Mouse (Mus musculus) kidney, embryonic 15.5 days (tissue): ENCODE results near the gene Edem3. TPM values are rescaled to one million over a fixed set of nuclear protein-coding genes. Genes with fewer than 3 reads are reported as not detected.
"Not testable (repeated sequence)": the region's sequence is repeated elsewhere in the genome, so short reads cannot be mapped to it uniquely, and the experiment has no call there.

ENCODE experiments used
- ATAC-seq: fragments of 200-750 bp; cut with Nextera tagmentation; replicated peaks from 2 replicates; pipeline ENCODE4 v1.8.0; 2017; ENCODE audit warnings: moderate TSS enrichment; ENCODE audit not compliant: low FRiP score
- H3K27ac ChIP-seq: fragments of 300-500 bp; sonication (generic); 2 replicates; pipeline ENCODE4 v1.5.1; 2015; ENCODE audit warnings: mild to moderate bottlenecking, inconsistent platforms
- H3K27me3 ChIP-seq: fragments of 300-500 bp; sonication (generic); 2 replicates; pipeline ENCODE4 v1.6.1; 2015; ENCODE audit warnings: inconsistent platforms
- H3K36me3 ChIP-seq: fragments of 300-500 bp; sonication (generic); 2 replicates; pipeline ENCODE4 v1.6.1; 2015; ENCODE audit warnings: inconsistent platforms
- H3K4me1 ChIP-seq: fragments of 300-500 bp; sonication (generic); 2 replicates; pipeline ENCODE4 v1.6.1; 2015; ENCODE audit warnings: inconsistent platforms
- H3K4me2 ChIP-seq: fragments of 300-500 bp; sonication (generic); 2 replicates; pipeline ENCODE4 v1.6.1; 2015; ENCODE audit warnings: moderate library complexity, mild to moderate bottlenecking, inconsistent platforms
- H3K4me3 ChIP-seq: fragments of 300-500 bp; sonication (generic); replicated peaks from 2 replicates; pipeline ENCODE4 v1.5.1; 2015; ENCODE audit warnings: mild to moderate bottlenecking, inconsistent platforms
- H3K9ac ChIP-seq: fragments of 300-500 bp; sonication (generic); 2 replicates; pipeline ENCODE4 v1.6.1; 2015; ENCODE audit warnings: mild to moderate bottlenecking, inconsistent platforms
- H3K9me3 ChIP-seq: fragments of 300-500 bp; sonication (generic); replicated peaks from 2 replicates; pipeline ENCODE4 v1.6.1; 2016; ENCODE audit warnings: inconsistent platforms
- WGBS: fragments of 180-500 bp; shearing (Covaris S2); methylation state at CpG from one replicate; pipeline ENCODE4 v1.1.7; 2015; ENCODE audit warnings: mixed read lengths; 5-methylcytosine and 5-hydroxymethylcytosine counted together
- polyA plus RNA-seq: library from polyadenylated mRNA; unstranded; fragments of >200 nt; fragmentation: Nextera tagmentation; extraction: Ambion mirVana; gene quantifications from 2 replicates; pipeline ENCODE4 v1.2.1, GENCODE M21; 2015

Edem3 gene
- polyA plus RNA-seq, 1 experiment from 2014 or later, result 15.7 TPM

DNA sequence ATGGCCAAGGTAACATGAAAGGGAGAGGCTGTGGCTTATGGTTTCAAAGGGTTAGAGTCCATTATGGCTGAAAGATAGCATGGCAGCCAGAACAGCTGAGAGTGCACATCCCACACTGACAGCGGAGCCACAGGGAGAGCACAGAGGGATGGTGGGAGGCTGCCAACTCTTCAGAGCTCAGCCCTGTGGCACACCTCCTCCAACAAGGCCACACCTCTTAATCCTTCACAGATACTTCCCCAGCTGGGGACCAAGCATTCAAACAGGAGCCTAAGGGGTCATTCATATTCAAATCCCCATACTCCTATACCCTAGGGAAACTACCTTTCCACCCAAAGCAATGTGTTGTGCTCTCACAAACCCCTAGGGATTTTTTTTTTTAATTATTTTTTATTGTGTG, 23.4 kb downstream of the Edem3 start:
- 79% methylated on average over 1 of the region's 1 CpGs for WGBS
- Histone ChIP-seq H3K9ac (no peak overlapping the region), H3K9me3 (no peaks in the 10 kb centered on the region), H3K4me1 (no peaks in the 10 kb centered on the region), H3K36me3 (peaks cover 67% of the 10 kb centered on the region), H3K27me3 (no peaks in the 10 kb centered on the region), H3K27ac (no peak overlapping the region), H3K4me3 (no peak overlapping the region), H3K4me2 (no peak overlapping the region)
- no peak for ATAC-seq

DNA sequence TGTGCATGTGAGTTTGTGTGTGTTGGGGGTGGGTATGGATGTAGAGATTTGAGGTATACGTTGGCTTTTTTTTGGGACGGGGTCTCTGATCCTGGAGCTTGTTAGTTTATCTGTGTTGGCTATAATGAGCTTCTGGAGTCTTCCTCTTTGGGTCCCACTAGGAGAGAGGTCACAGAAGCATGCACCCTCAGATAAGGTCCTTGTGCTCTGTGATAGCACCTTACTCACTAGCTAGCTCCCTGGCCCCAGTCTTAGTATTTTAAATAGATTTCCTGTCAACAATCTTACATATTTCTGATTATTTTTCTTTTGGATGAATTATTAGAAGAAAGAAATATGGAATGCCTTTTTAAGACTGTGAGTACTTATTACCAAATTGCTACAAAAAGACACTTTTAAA, 24.1 kb downstream of the Edem3 start:
- H3K4me3 ChIP-seq, result no peak overlapping the region
- H3K9me3 ChIP-seq, result no peaks in the 10 kb centered on the region
- H3K4me1 ChIP-seq, result no peaks in the 10 kb centered on the region
- 90% methylated on average over 2 of the region's 2 CpGs for WGBS
- no peak overlapping the region for H3K27ac ChIP-seq
- no peak for ATAC-seq
- H3K4me2 ChIP-seq, result no peak overlapping the region
- peaks cover 61% of the 10 kb centered on the region for H3K36me3 ChIP-seq
- no peaks in the 10 kb centered on the region for H3K27me3 ChIP-seq
- no peak overlapping the region for H3K9ac ChIP-seq

DNA sequence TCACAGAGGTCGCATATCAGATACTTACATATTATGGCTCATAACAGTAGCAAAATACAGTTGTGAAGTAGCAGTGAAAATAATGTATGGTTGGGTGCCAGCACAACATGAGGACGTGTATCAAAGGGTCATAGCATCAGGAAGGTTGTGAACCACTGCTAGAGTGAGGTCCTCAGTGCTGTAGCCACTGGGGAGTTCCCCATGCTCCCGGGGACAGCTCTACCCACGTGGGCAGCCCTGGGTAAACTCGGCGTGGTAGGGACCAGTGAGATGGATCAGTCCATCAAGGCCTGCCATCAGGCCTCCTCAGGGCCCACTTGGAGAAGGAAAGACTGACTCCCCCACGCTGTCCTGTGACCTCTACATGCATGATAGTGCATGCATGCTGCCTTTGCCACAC, 26.3 kb downstream of the Edem3 start:
- Histone ChIP-seq H3K36me3 (peaks cover 66% of the 10 kb centered on the region), H3K4me3 (no peak overlapping the region), H3K9me3 (no peaks in the 10 kb centered on the region), H3K9ac (no peak overlapping the region), H3K4me1 (no peaks in the 10 kb centered on the region), H3K4me2 (no peak overlapping the region), H3K27ac (no peak overlapping the region), H3K27me3 (no peaks in the 10 kb centered on the region)
- ATAC-seq, result no peak
- WGBS, result 79% methylated on average over 7 of the region's 7 CpGs

DNA sequence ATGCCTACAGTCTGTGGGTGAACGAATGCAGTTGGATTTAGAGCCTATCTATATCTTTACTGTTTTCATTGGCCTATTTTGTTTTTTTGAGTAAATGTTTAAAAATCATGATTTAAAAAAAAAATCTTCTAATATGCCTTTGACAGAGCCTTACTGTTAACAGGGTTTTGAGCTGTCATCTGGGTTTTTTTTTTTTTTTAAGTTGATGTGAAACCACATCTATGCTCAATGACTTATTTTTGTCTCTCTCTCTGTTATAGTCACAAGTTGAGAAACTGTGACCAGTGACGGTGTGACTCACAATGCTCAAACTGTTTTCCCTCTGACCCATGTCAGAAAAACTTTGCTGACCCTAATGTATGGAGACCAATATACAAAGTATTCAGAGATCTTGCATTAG, 28.2 kb downstream of the Edem3 start:
- no peaks in the 10 kb centered on the region for H3K9me3 ChIP-seq
- H3K36me3 ChIP-seq, result peaks cover 58% of the 10 kb centered on the region
- no peaks in the 10 kb centered on the region for H3K27me3 ChIP-seq
- H3K4me2 ChIP-seq, result no peak overlapping the region
- WGBS, result 91% methylated on average over 2 of the region's 2 CpGs
- no peak overlapping the region for H3K27ac ChIP-seq
- H3K4me1 ChIP-seq, result no peaks in the 10 kb centered on the region
- ATAC-seq, result no peak
- H3K4me3 ChIP-seq, result no peak overlapping the region
- no peak overlapping the region for H3K9ac ChIP-seq

DNA sequence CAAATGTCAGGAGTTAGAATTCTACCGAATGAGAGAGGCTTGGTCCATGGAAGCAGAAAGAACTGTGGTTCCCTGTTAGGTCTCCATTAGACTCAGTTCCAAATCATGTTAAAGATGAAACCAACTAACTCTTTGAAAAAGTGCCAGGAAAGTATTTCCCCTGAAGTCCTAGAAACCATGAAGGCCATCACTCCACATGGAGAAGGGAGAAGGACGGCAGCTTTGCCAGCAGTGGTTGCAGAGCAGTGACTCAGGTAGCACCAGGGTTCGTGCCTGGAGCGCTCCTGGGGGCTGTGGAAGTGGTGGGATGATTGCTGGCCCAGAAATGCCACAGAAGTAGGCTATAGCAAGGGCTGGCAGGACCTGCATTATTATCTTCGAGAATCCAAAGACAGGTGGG, 31.2 kb downstream of the Edem3 start:
- H3K4me3 ChIP-seq, result no peak overlapping the region
- no peaks in the 10 kb centered on the region for H3K27me3 ChIP-seq
- H3K4me2 ChIP-seq, result no peak overlapping the region
- H3K9me3 ChIP-seq, result no peaks in the 10 kb centered on the region
- WGBS, result 94% methylated on average over 5 of the region's 5 CpGs
- no peak overlapping the region for H3K9ac ChIP-seq
- no peaks in the 10 kb centered on the region for H3K4me1 ChIP-seq
- peaks cover 48% of the 10 kb centered on the region for H3K36me3 ChIP-seq
- no peak overlapping the region for H3K27ac ChIP-seq
- ATAC-seq, result no peak

DNA sequence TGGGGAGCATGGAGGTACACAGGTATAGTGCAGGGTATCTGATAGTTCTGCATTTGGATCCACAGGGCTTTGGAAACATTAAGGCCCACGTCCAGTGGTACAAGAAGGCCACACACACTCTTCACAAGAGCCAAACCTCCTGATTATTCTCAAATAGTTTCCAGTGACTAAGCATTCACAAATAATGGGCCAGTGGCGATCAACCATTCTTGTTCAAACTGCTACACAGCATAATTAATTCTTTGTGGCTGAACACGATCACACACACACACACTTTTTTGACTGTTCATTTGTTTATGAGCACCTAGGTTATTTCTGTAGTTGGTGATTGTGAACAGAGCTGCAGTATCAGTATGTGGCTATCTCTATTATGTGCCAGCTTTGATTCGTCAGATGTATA, 34.0 kb downstream of the Edem3 start:
- no peak for ATAC-seq
- no peak overlapping the region for H3K4me3 ChIP-seq
- H3K4me1 ChIP-seq, result no peaks in the 10 kb centered on the region
- H3K27me3 ChIP-seq, result no peaks in the 10 kb centered on the region
- WGBS, result 80% methylated on average over 4 of the region's 4 CpGs
- peaks cover 42% of the 10 kb centered on the region for H3K36me3 ChIP-seq
- no peak overlapping the region for H3K27ac ChIP-seq
- H3K9ac ChIP-seq, result no peak overlapping the region
- no peak overlapping the region for H3K4me2 ChIP-seq
- H3K9me3 ChIP-seq, result no peaks in the 10 kb centered on the region

DNA sequence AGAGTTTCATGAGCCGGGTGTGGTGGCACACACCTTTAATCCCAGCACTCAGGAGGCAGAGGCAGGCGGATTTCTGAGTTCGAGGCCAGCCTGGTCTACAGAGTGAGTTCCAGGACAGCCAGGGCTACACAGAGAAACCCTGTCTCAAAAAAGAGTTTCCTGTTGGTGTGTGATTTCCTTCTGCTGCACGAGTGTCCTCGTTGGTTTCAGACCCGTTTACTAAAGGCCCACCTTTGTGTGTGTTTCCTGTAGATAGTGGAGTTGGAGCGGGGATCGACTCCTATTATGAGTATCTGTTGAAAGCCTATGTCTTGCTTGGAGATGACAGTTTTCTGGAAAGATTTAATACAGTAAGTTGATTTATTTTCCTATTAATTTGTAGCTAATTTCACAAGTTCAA, 36.9 kb downstream of the Edem3 start:
- not testable (repeated sequence) for H3K9ac ChIP-seq, H3K4me2 ChIP-seq, H3K4me3 ChIP-seq, H3K27me3 ChIP-seq, ATAC-seq, H3K9me3 ChIP-seq, H3K4me1 ChIP-seq, H3K27ac ChIP-seq
- peaks cover 46% of the 10 kb centered on the region for H3K36me3 ChIP-seq
- 82% methylated on average over 8 of the region's 8 CpGs for WGBS

DNA sequence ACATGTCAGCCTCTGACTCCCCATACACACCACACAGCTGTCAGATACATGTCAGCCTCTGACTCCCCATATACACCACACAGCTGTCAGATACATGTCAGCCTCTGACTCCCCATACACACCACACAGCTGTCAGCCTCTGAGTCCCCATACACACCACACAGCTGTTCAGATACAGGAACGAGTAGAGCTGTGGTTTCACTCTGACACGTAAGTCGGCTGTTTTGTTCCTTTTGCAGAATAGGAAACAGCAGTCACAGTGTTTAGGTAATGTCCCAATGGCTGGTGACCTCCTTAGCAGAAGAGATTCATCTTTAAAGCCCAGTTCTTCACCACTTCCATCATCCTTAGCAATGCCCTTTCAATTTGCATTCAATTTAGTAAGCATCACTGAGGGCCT, 47.6 kb downstream of the Edem3 start:
- H3K27ac ChIP-seq, H3K9ac ChIP-seq, ATAC-seq, H3K27me3 ChIP-seq, H3K4me2 ChIP-seq, H3K9me3 ChIP-seq, H3K4me3 ChIP-seq, H3K4me1 ChIP-seq: not testable (repeated sequence)
- H3K36me3 ChIP-seq, result peaks cover 61% of the 10 kb centered on the region
- WGBS, result 86% methylated on average over 3 of the region's 3 CpGs

DNA sequence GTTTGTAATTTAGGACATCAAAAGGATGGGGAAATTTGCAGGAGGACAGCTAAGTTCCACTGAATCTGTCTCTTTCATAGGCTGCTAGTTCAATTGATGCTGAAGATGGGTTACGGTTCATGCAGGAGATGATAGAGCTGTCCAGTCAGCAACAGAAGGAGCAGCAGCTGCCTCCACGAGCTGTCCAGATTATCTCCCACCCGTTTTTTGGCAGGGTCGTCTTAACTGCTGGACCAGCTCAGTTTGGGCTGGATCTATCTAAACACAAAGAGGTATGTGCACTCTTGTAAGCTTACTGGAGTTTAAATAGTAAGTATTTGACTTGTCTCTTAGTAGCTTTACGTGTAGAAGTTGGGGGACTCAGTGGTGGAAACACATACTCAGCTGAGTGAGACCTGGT, 52.1 kb downstream of the Edem3 start:
- Histone ChIP-seq H3K9me3 (no peaks in the 10 kb centered on the region), H3K9ac (no peak overlapping the region), H3K4me3 (no peak overlapping the region), H3K4me2 (no peak overlapping the region), H3K4me1 (no peaks in the 10 kb centered on the region), H3K36me3 (peaks cover 68% of the 10 kb centered on the region), H3K27me3 (no peaks in the 10 kb centered on the region), H3K27ac (no peak overlapping the region)
- ATAC-seq, result no peak
- WGBS, result 87% methylated on average over 5 of the region's 5 CpGs

DNA sequence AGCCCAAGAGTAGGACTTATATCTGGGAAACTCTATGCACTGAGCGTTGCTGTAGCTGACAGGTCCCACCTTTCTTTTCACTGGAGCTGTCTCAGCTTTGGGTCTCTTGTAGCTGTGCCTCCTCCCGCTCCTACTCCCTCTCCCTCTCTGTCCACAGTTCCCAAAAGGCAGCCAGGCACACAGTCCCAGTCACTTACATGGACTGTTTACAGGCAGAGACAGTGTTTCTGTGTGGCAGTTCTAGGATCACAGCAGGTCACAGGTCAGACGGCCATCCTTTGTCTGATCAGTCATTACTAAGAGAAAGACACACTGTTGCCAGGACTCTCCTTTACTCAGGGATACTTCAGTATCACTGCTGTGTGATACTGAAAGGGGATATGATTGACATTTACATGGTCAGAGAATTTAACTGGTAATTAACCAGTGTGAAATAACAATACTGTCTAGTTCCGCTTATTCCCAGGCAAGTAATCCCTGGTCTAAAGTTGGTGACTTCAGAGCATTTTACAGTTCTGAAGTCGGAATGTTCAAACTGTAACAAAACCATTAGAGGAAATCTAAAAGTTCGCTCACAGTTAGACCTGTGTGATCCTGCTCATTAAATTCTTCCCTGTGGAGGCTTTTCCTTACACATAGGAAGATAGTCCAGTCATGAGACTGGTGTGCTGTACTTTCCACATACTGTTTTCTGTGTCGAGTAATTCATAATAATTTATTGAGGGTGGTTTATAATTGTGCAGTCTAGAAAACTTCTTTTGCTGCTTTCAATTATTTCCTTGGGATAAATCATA, 55.7 kb downstream of the Edem3 start:
- H3K9me3 ChIP-seq, result no peaks in the 10 kb centered on the region
- no peaks in the 10 kb centered on the region for H3K27me3 ChIP-seq
- H3K4me1 ChIP-seq, result no peaks in the 10 kb centered on the region
- H3K27ac ChIP-seq, result no peak overlapping the region
- H3K4me2 ChIP-seq, result no peak overlapping the region
- no peak overlapping the region for H3K4me3 ChIP-seq
- ATAC-seq, result no peak
- H3K9ac ChIP-seq, result no peak overlapping the region
- peaks cover 62% of the 10 kb centered on the region for H3K36me3 ChIP-seq
- 77% methylated on average over 7 of the region's 7 CpGs for WGBS

DNA sequence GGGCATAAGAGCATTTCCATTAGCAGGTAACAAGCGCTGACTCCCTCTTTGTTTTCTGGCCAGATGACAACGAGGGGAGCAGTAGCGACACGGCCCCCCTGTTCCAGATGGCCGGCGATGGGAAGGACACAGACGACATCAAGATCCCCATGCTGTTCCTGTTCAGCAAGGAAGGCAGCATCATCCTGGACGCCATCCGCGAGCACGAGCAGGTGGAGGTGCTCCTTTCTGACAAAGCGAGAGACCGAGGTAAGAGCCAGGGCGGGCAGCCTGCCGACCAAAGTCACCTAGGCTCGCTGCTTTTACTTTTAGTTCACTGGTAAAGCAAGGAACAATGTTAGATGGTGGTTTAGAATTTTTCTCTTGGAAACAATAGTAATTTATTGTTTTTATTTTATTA, 56.3 kb downstream of the Edem3 start:
- H3K36me3 ChIP-seq, result peaks cover 63% of the 10 kb centered on the region
- H3K9ac ChIP-seq, result no peak overlapping the region
- 91% methylated on average over 16 of the region's 16 CpGs for WGBS
- H3K4me2 ChIP-seq, result no peak overlapping the region
- no peaks in the 10 kb centered on the region for H3K4me1 ChIP-seq
- H3K27ac ChIP-seq, result no peak overlapping the region
- no peaks in the 10 kb centered on the region for H3K27me3 ChIP-seq
- H3K9me3 ChIP-seq, result no peaks in the 10 kb centered on the region
- ATAC-seq, result no peak
- no peak overlapping the region for H3K4me3 ChIP-seq

DNA sequence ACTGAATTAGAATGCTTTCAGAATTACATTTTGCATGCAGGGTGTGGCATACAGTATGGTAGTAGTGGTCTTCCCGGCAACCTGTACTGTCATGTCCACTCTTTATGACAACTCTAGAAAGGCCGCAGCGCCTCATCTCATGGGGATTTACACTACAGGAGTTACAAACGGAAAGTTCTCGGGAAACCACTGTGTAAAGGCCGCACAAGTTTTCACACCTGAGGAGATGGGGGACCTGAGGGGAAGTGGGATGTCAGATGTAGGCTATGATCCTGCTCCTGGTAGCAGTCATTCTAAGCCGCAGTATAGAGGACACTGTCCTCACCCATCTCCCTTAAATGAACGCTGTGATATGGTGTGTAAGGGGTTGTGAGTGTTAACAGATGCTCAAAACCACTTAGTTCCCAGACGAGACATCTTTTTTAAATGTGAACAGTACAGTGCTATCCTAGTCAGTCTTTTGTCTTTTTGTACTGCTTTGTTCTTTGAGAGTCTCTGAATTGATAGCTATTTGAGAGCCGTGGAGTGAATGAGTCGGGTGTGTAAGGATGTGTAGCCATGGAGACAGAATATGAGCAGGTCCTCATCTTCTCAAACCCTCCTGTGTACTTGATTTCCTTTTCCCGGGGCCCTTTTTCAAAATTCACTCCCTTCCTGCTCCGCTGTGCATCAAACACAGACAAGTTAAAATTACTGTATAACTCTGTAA, 57.0 kb downstream of the Edem3 start:
- H3K36me3 ChIP-seq, result peaks cover 64% of the 10 kb centered on the region

More for the DNA sequence above, 57.0 kb downstream of the Edem3 start:
- Histone ChIP-seq H3K27me3 (no peaks in the 10 kb centered on the region), H3K9me3 (no peaks in the 10 kb centered on the region), H3K4me2 (no peak overlapping the region), H3K27ac (no peak overlapping the region), H3K9ac (no peak overlapping the region), H3K4me1 (no peaks in the 10 kb centered on the region), H3K4me3 (no peak overlapping the region)
- 90% methylated on average over 13 of the region's 13 CpGs for WGBS
- no peak for ATAC-seq
